Mouse (Mus musculus) heart, adult 2 months (tissue): ENCODE measurements at regions not wholly inside any gene's neighbourhood (a gene's known extent, or its start where the extent isn't known, plus 50 kb on each side); places are given as distances from the start of the nearest gene placed in this dataset.

Source experiments
- CTCF ChIP-seq: fragments of 200-600 bp; IDR thresholded peaks from 2 replicates; pipeline ENCODE4 v1.8.1; 2022; ENCODE audit warnings: antibody characterized with exemption, mild to moderate bottlenecking, moderate library complexity
- EP300 ChIP-seq: fragments of 200-500 bp; IDR thresholded peaks from 2 replicates; pipeline ENCODE4 v1.6.1; 2011; ENCODE audit warnings: low read depth, low read length, control low read depth; ENCODE audit not compliant: insufficient read depth
- POLR2A ChIP-seq: fragments of 200-500 bp; IDR thresholded peaks from 2 replicates; pipeline ENCODE4 v1.6.1; 2011; ENCODE audit warnings: mild to moderate bottlenecking, low read depth, low read length, control low read depth; ENCODE audit not compliant: insufficient read depth

- TF ChIP-seq CTCF, result no peak
- TF ChIP-seq POLR2A, result no peak
- no peak for TF ChIP-seq EP300
These were observed 520.5 kb upstream of the Zfp386 start for GRCm38 (mm10) chr12:115527065-115527464.
